Mouse (Mus musculus): ENCODE data around the gene Akr1c21. TPM values are rescaled to one million over a fixed set of nuclear protein-coding genes. Genes with fewer than 3 reads are reported as not detected.
"Not testable (repeated sequence)": the region's sequence is repeated elsewhere in the genome, so short reads cannot be mapped to it uniquely, and the experiment has no call there.

Akr1c21 gene
- not detected in 2 replicates for polyA plus RNA-seq (2015; fragmentation: Nextera tagmentation; extraction: Ambion mirVana)

DNA sequence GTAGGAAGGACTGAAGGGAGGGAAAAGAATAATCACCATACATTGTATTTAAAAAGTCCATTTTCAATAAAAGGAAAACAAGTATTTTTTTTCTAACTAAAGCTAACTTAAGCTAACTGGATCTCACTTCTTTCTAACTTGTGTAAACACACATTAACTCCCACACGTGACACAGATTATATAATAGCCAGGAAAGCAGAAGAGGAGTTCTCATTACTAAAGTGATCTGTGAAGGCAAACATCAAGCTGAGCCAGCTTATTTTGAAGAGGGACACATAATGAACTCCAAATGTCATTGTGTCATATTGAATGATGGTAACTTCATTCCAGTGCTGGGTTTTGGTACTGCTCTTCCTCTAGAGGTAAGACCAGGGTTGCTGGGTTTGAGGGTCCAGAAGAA is at the start of gene Akr1c21:
Gene Akr1c21 (plus strand): TSS at position 205 of the 400 bp plus-strand sequence.
- Histone ChIP-seq H3K27ac (no peak within 1 kb of the TSS), H3K4me1 (no peaks in the 10 kb centered on the region), H3K36me3 (no peaks in the 10 kb centered on the region), H3K4me2 (replicated peaks) (no peak within 1 kb of the TSS), H3K4me3 (no peak within 1 kb of the TSS), H3K9me3 (no peaks in the 10 kb centered on the region), H3K27me3 (no peaks in the 10 kb centered on the region), H3K9ac (no peak within 1 kb of the TSS)
- 63% methylated on average over 1 of the region's 1 CpGs for WGBS
- no peak for ATAC-seq (ENCODE audit: low FRiP score, low read depth)

DNA sequence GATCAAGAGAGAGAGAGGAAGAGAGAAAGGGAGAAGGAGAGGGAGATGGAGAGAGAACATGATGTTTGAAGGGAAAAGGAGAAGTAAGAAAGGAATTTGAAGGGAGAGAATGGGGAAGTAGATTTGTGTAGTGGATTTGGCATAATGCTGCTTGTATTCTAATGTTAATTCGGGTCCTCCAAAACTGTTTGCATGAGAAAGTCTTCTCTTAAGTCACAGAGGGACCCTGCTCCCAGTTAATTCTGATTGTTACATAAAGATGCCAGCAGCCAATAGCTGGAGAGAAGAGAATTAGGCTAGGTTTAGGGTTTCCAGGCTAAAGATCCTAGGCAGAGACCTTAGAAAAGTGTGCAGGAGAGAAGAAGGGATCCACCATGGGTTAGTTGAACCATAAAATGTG is 14.7 kb upstream of the Akr1c21 start:
- Histone ChIP-seq H3K9ac (no peak overlapping the region), H3K36me3 (no peaks in the 10 kb centered on the region), H3K4me2 (replicated peaks) (no peak overlapping the region), H3K4me3 (no peak overlapping the region), H3K27me3 (no peaks in the 10 kb centered on the region), H3K4me1 (no peaks in the 10 kb centered on the region), H3K27ac (no peak overlapping the region), H3K9me3 (no peaks in the 10 kb centered on the region)
- WGBS = 85% methylated on average over 1 of the region's 1 CpGs
- no peak for ATAC-seq (ENCODE audit: low FRiP score, low read depth)

DNA sequence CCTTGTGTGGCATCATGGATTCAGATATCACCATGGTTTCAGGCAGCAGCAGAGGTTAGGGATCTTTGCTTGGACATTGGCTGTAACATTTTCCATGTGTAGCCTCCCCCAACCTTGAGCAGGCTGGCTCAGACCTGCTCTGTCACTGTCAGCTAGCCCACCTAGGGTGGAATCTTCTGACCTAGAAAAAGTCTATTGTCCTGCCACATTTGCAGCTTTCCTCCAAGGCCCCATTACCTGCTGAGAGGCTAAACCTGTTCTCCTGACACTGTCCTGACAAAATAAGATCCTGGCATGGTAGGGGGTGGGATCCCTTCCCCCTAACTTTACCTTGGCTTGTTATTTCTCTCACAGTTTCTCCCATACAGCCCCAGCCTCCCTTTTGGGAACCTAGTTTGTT is 13.4 kb upstream of the Akr1c21 start:
- ATAC-seq (ENCODE audit: low FRiP score, low read depth) = no peak
- no peak overlapping the region for H3K4me3 ChIP-seq

DNA sequence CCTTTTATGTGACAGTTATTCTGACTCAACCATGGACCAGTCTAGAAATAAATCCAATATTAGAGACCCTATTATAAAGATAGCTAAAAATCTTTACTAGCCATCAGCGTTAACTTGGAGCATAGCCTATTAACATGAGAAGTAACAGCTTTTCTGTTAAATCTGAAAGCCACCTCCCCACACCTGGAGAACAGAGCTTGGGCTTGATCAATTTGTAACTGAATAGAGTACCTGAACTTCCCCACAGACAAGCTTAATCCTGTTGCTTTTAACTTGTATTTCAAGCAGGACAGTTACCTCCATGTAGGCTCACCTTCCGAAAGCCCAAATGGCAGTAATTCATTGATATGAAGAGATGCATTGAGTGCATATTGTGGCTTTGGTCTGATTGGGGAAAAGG is 7.9 kb upstream of the Akr1c21 start:
- Histone ChIP-seq H3K4me1 (no peaks in the 10 kb centered on the region), H3K9ac (no peak overlapping the region), H3K9me3 (no peaks in the 10 kb centered on the region), H3K4me2 (replicated peaks) (no peak overlapping the region), H3K27ac (no peak overlapping the region), H3K36me3 (no peaks in the 10 kb centered on the region), H3K27me3 (no peaks in the 10 kb centered on the region), H3K4me3 (no peak overlapping the region)
- 83% methylated on average over 2 of the region's 2 CpGs for WGBS
- no peak for ATAC-seq (ENCODE audit: low FRiP score, low read depth)

More for the DNA sequence above, 13.4 kb upstream of the Akr1c21 start:
- H3K36me3 ChIP-seq = no peaks in the 10 kb centered on the region
- H3K27ac ChIP-seq = no peak overlapping the region
- no peaks in the 10 kb centered on the region for H3K9me3 ChIP-seq
- H3K9ac ChIP-seq = no peak overlapping the region
- H3K4me2 ChIP-seq (replicated peaks) = no peak overlapping the region
- no peaks in the 10 kb centered on the region for H3K27me3 ChIP-seq
- H3K4me1 ChIP-seq = no peaks in the 10 kb centered on the region

DNA sequence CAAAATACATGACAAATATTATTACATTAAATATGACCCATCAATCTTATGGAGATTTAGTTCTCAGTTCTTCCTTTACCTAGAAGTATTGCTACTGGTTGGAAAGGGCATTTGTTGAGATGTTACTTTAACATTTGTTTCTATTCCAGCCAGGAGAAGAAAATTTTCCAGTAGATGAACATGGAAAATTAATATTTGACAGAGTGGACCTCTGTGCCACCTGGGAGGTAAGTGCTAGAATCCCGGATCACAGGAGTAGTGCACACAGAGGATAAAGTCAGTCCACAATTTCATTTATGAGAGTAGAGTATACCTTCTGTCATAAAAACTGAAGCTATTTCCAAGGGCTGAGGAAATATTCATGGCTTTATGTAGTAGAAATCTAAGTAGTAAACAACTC is 3.0 kb downstream of the Akr1c21 start:
- ATAC-seq (ENCODE audit: low FRiP score, low read depth) = no peak
- Histone ChIP-seq H3K4me1 (no peaks in the 10 kb centered on the region), H3K9ac (no peak overlapping the region), H3K4me3 (no peak overlapping the region), H3K36me3 (no peaks in the 10 kb centered on the region), H3K27me3 (no peaks in the 10 kb centered on the region), H3K27ac (no peak overlapping the region), H3K4me2 (replicated peaks) (no peak overlapping the region), H3K9me3 (no peaks in the 10 kb centered on the region)
- WGBS = 78% methylated on average over 1 of the region's 1 CpGs

DNA sequence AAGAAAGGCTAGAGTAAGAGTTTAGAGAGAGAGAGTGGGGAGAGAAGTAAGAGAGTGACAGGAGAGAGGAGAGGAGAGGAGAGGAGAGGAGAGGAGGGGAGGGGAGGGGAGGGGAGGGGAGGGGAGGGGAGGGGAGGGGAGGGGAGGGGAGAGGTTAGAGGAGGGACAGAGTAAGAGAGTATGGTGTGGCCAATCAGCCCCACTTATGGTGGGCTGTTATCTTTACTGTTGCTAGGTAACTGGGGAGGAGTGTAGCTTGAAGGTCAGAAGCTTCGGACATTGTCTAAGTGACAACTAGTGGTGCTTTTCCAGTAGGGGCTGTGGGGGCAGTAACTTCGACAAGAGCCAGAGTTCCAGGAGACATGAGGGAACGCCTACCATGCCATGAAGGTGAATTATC is 29.6 kb downstream of the Akr1c21 start:
- H3K9ac ChIP-seq; H3K27ac ChIP-seq; H3K9me3 ChIP-seq; H3K4me2 ChIP-seq (replicated peaks); ATAC-seq (ENCODE audit: low FRiP score, low read depth); H3K4me1 ChIP-seq; H3K27me3 ChIP-seq; H3K4me3 ChIP-seq: not testable (repeated sequence)
- 69% methylated on average over 3 of the region's 3 CpGs for WGBS
- peaks cover 37% of the 10 kb centered on the region for H3K36me3 ChIP-seq

DNA sequence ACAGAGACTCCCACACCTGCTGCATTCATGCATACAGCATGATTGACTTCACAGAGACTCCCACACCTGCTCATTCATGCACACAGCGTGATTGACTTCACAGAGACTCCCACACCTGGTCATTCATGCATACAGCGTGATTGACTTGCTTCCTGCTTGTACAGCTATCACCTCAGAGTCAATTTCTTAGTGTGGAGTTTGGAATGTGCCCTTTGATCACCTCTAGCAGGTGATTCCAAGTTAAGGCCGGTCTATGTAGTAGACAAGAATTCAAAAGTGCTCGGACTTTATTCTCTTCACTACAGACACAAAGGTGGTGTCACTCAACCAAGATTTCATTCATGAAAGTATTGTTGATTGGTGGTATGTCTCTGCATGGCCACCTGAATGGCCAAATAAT is 32.9 kb downstream of the Akr1c21 start:
- WGBS = 82% methylated on average over 4 of the region's 4 CpGs
- no peak for ATAC-seq (ENCODE audit: low FRiP score, low read depth)

DNA sequence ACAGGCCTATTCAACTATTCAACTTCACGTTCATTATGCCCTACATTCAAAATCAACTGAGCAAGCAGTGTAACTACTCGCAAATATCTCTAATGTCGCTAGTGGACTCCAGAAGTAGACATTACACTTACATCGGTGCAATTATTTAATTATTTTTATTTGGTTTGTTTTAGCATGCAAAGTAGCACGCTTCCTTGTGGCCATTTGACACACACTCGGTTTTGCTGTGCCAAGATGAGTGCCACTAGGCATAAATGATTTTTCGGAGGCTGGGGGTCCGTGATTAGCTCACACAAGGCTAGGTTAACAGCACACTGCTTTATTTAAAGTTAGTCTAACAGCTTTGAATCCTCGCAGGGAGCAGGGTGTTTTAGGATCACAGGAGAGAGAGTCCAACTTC is 34.7 kb downstream of the Akr1c21 start:
- peak overlapping the region; percentile 67 for H3K27ac ChIP-seq
- ATAC-seq (ENCODE audit: low FRiP score, low read depth) = no peak
- peak overlapping the region; percentile 67 for H3K4me2 ChIP-seq (replicated peaks)
- H3K4me3 ChIP-seq = peak overlapping the region; percentile 57
- WGBS = 29% methylated on average over 9 of the region's 9 CpGs
- no peaks in the 10 kb centered on the region for H3K4me1 ChIP-seq
- no peaks in the 10 kb centered on the region for H3K9me3 ChIP-seq
- H3K36me3 ChIP-seq = no peaks in the 10 kb centered on the region
- H3K27me3 ChIP-seq = no peaks in the 10 kb centered on the region
- H3K9ac ChIP-seq = peak overlapping the region; percentile 71

More for the DNA sequence above, 32.9 kb downstream of the Akr1c21 start:
- H3K4me2 ChIP-seq (replicated peaks) = no peak overlapping the region
- no peaks in the 10 kb centered on the region for H3K4me1 ChIP-seq
- H3K36me3 ChIP-seq = peaks cover 8% of the 10 kb centered on the region; the same call in 1 of the 2 replicates
- H3K27me3 ChIP-seq = no peaks in the 10 kb centered on the region
- H3K27ac ChIP-seq = no peak overlapping the region
- no peaks in the 10 kb centered on the region for H3K9me3 ChIP-seq
- no peak overlapping the region for H3K4me3 ChIP-seq
- no peak overlapping the region for H3K9ac ChIP-seq

DNA sequence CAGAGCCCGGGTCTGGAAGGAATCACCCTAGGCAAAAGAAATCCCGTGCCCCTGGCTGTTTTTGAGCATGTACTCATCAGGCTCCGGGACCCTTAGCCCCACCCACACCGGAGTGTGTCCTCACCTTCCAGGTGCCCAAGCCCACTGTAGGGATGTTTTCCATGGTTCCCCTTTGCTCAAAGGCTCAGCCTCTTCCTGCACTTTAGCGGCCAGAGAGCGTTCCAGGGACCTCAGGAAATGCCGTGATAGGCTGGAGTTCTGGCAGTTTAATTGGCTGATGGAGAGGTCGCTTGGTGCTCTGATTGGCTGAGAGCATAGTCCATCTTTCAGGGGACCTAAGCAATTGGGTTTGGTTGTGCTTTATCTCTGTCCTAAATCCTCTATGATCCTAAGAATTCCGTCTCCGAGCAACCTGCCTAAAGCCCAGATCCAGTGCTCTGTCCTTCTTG is 35.1 kb downstream of the Akr1c21 start, which contains the start of gene Akr1e1:
Gene Akr1e1 (minus strand): TSS at position 214 of the 449 bp plus-strand sequence.
- no peaks in the 10 kb centered on the region for H3K27me3 ChIP-seq
- H3K36me3 ChIP-seq = no peaks in the 10 kb centered on the region
- H3K27ac ChIP-seq = peak within 1 kb of the TSS; percentile 67
- H3K9ac ChIP-seq = peak within 1 kb of the TSS; percentile 71
- peak within 1 kb of the TSS; percentile 57 for H3K4me3 ChIP-seq
- H3K4me2 ChIP-seq (replicated peaks) = peak within 1 kb of the TSS; percentile 67
- peak; percentile 100 for ATAC-seq (ENCODE audit: low FRiP score, low read depth)
- 7% methylated on average over 10 of the region's 10 CpGs for WGBS
- no peaks in the 10 kb centered on the region for H3K9me3 ChIP-seq
- no peaks in the 10 kb centered on the region for H3K4me1 ChIP-seq

DNA sequence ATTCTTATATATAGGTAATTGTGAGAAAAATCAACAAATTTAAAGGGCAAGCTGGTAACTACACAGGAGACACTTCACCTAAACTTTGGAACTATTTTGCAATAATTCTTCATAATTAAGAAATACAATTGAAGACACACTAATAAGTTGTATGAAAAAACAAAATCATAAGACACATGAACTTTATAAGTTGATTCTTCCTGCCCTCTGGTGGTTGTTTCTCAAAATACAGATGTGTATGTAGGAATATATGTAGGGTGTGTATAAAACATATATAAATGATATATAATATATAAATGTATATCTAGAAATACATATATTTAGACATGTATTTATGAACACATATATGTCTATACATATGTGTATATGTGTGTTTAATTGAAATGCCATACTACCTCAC is 37.0 kb downstream of the Akr1c21 start:
- Histone ChIP-seq H3K36me3 (no peaks in the 10 kb centered on the region), H3K27ac (no peak overlapping the region), H3K4me2 (replicated peaks) (no peak overlapping the region), H3K27me3 (no peaks in the 10 kb centered on the region), H3K4me1 (no peaks in the 10 kb centered on the region), H3K4me3 (no peak overlapping the region), H3K9ac (no peak overlapping the region), H3K9me3 (no peaks in the 10 kb centered on the region)
- ATAC-seq (ENCODE audit: low FRiP score, low read depth) = no peak

Other genes with a start within 250 kb of the Akr1c21 start
- not detected in 2 replicates for gene Akr1c6, start 139.8 kb upstream of the Akr1c21 start, polyA plus RNA-seq (2015; fragmentation: Nextera tagmentation; extraction: Ambion mirVana)
- not detected in 2 replicates for gene Akr1c20, start 50.7 kb upstream of the Akr1c21 start, polyA plus RNA-seq (2015; fragmentation: Nextera tagmentation; extraction: Ambion mirVana)
- 36.4 and 38.8 TPM in 2 replicates for gene Akr1e1, start 35.1 kb downstream of the Akr1c21 start, polyA plus RNA-seq (2015; fragmentation: Nextera tagmentation; extraction: Ambion mirVana)